Mouse (Mus musculus) ovary, postnatal 36 days (tissue): ENCODE measurements around the gene Slc26a10.
A peak's percentile ranks its signal among the peaks of the same experiment; 100 is the strongest.

ENCODE experiments used
- DNase-seq: peaks from one replicate; pipeline ENCODE4 v3.0.0; 2022; ENCODE audit warnings: low spot score, mixed read lengths

The Slc26a10 gene

GRCm38 (mm10) chr10:127179871-127180694, at the start of gene Slc26a10:
Gene Slc26a10 (minus strand): TSS chr10:127180645.
- no peak for DNase-seq

GRCm38 (mm10) chr10:127228897-127229296, 48.5 kb upstream of the Slc26a10 start:
- no peak for DNase-seq

GRCm38 (mm10) chr10:127227163-127227562, 46.7 kb upstream of the Slc26a10 start:
- no peak for DNase-seq

- DNase-seq = peak; percentile 54
Measured at GRCm38 (mm10) chr10:127226318-127226895, 46.0 kb upstream of the Slc26a10 start.

- DNase-seq = no peak
Measured at GRCm38 (mm10) chr10:127225732-127226131, 45.3 kb upstream of the Slc26a10 start.

GRCm38 (mm10) chr10:127225213-127225612, 44.8 kb upstream of the Slc26a10 start:
- no peak for DNase-seq

- no peak for DNase-seq
Measured at GRCm38 (mm10) chr10:127218339-127218738, 37.9 kb upstream of the Slc26a10 start.

- DNase-seq = no peak
Measured at GRCm38 (mm10) chr10:127217177-127217576, 36.7 kb upstream of the Slc26a10 start.

- DNase-seq = no peak
Measured at GRCm38 (mm10) chr10:127216456-127216855, 36.0 kb upstream of the Slc26a10 start.

- DNase-seq = no peak
Measured at GRCm38 (mm10) chr10:127214422-127214803, 34.0 kb upstream of the Slc26a10 start.

- DNase-seq = no peak
Measured at GRCm38 (mm10) chr10:127213704-127214421, 33.4 kb upstream of the Slc26a10 start.

GRCm38 (mm10) chr10:127213272-127213671, 32.8 kb upstream of the Slc26a10 start:
- DNase-seq = no peak

GRCm38 (mm10) chr10:127211414-127211854, 31.0 kb upstream of the Slc26a10 start, which contains the start of gene Pip4k2c:
Gene Pip4k2c (minus strand): TSS chr10:127211585.
- peak; percentile 93 for DNase-seq

GRCm38 (mm10) chr10:127210961-127211405, 30.5 kb upstream of the Slc26a10 start:
- peak; percentile 28 for DNase-seq

- DNase-seq = no peak
Measured at GRCm38 (mm10) chr10:127209928-127210570, 29.6 kb upstream of the Slc26a10 start.

- DNase-seq = no peak
Measured at GRCm38 (mm10) chr10:127208921-127209320, 28.5 kb upstream of the Slc26a10 start.

- DNase-seq = no peak
Measured at GRCm38 (mm10) chr10:127205373-127205772, 24.9 kb upstream of the Slc26a10 start.

GRCm38 (mm10) chr10:127204589-127204988, 24.1 kb upstream of the Slc26a10 start:
- no peak for DNase-seq

- no peak for DNase-seq
Measured at GRCm38 (mm10) chr10:127203106-127203505, 22.7 kb upstream of the Slc26a10 start.

GRCm38 (mm10) chr10:127200279-127200678, 19.8 kb upstream of the Slc26a10 start:
- no peak for DNase-seq

GRCm38 (mm10) chr10:127199474-127199873, 19.0 kb upstream of the Slc26a10 start:
- no peak for DNase-seq

- DNase-seq = no peak
Measured at GRCm38 (mm10) chr10:127199068-127199467, 18.6 kb upstream of the Slc26a10 start.
